Mouse (Mus musculus) cerebellum, adult 2 months (tissue): ENCODE results near the gene Fbxo9.

Experiments
- CTCF ChIP-seq: fragments of 200-500 bp; IDR thresholded peaks from 2 replicates; pipeline ENCODE4 v1.5.1; 2011; ENCODE audit warnings: low read depth, mild to moderate bottlenecking, control low read depth, low read length, moderate library complexity, borderline replicate concordance; ENCODE audit not compliant: insufficient read depth
- POLR2A ChIP-seq: fragments of 200-500 bp; IDR thresholded peaks from 2 replicates; pipeline ENCODE4 v1.6.1; 2011; ENCODE audit warnings: low read length, control low read depth, borderline replicate concordance; ENCODE audit not compliant: insufficient read depth

DNA sequence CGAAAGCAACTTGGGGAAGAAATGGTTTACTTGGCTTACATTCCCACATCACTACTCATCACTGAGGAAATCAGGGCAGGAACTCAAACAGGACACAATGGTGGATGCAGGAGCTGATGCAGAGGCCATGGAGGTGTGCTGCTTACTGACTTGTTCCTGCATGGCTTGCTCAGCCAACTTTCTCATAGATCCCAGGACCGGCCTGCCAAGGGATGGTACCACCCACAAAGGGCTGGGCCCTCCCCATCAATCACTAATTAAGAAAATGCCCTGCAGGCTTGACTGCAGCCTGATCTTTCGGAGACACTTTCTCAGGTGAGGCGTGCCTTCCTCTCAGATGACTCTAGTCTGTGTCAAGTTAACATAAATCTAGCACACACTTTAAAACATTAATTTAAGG lies 2.0 kb downstream of the Fbxo9 start:
- no peak for TF ChIP-seq CTCF
- TF ChIP-seq POLR2A: no peak
